Mouse (Mus musculus) heart, embryonic 16.5 days (tissue): ENCODE data around the gene Hkdc1. TPM values are rescaled to one million over a fixed set of nuclear protein-coding genes. Genes with fewer than 3 reads are reported as not detected.

Source experiments
- ATAC-seq: fragments of 200-750 bp; cut with Nextera tagmentation; replicated peaks from 2 replicates; pipeline ENCODE4 v1.8.0; 2017; ENCODE audit warnings: moderate number of reproducible peaks; ENCODE audit not compliant: insufficient read depth, low FRiP score; ENCODE audit errors: extremely low read depth
- H3K27ac ChIP-seq: fragments of 300-500 bp; sonication (generic); 2 replicates; pipeline ENCODE4 v1.5.1; 2014; ENCODE audit warnings: mild to moderate bottlenecking, low read length, control low read depth, moderate library complexity
- H3K27me3 ChIP-seq: fragments of 300-500 bp; sonication (generic); 2 replicates; pipeline ENCODE4 v1.6.1; 2014; ENCODE audit warnings: low read length, mixed read lengths; ENCODE audit not compliant: control insufficient read depth, insufficient read depth
- H3K36me3 ChIP-seq: fragments of 300-500 bp; sonication (generic); 2 replicates; pipeline ENCODE4 v1.6.1; 2014; ENCODE audit not compliant: control insufficient read depth, insufficient read depth
- H3K4me1 ChIP-seq: fragments of 300-500 bp; sonication (generic); 2 replicates; pipeline ENCODE4 v1.6.1; 2014; ENCODE audit warnings: low read length, mixed read lengths; ENCODE audit not compliant: control insufficient read depth, insufficient read depth
- H3K4me2 ChIP-seq: fragments of 300-500 bp; sonication (generic); 2 replicates; pipeline ENCODE4 v1.6.1; 2014; ENCODE audit warnings: low read depth, mild to moderate bottlenecking, control low read depth, low read length
- H3K4me3 ChIP-seq: fragments of 300-500 bp; sonication (generic); 2 replicates; pipeline ENCODE4 v1.5.1; 2014; ENCODE audit warnings: mild to moderate bottlenecking, control low read depth, low read length
- H3K9ac ChIP-seq: fragments of 300-500 bp; sonication (generic); 2 replicates; pipeline ENCODE4 v1.6.1; 2014; ENCODE audit warnings: low read length, control low read depth
- H3K9me3 ChIP-seq: fragments of 300-500 bp; sonication (generic); replicated peaks from 2 replicates; pipeline ENCODE4 v1.6.1; 2016; ENCODE audit warnings: low read length; ENCODE audit not compliant: control insufficient read depth
- WGBS: fragments of 180-500 bp; shearing (Covaris S2); extraction: QIAGEN DNeasy Blood & Tissue Kit; methylation state at CpG from one replicate; pipeline ENCODE4 v1.1.7; 2014; 5-methylcytosine and 5-hydroxymethylcytosine counted together
- polyA plus RNA-seq: library from polyadenylated mRNA; unstranded; fragments of >200 nt; fragmentation: Nextera tagmentation; extraction: Ambion mirVana; gene quantifications from 2 replicates; pipeline ENCODE4 v1.2.1, GENCODE M21; 2015

Hkdc1 gene
- polyA plus RNA-seq, 1 experiment from 2014 or later, result 0.33 TPM

DNA sequence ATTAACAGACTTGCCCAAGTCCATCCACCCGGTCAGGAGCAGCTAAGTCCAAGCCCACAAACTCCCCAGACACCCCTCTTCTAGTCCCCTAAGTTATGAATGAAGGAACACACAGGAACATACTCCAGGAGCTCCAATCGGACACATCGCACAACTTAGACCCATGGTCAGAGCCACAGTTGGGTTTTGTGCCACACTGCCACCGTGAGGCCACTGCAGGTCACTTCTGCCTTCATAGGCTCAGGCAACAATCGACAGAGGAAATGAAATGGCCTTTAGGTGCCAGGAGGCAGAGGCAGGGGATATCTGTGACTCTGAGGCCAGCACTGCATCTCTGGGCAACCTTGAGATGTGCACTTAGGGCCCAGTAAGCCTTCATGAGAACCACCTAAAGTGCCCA is 11.3 kb downstream of the Hkdc1 start:
- H3K4me2 ChIP-seq, result no peak overlapping the region
- no peak for ATAC-seq
- H3K4me3 ChIP-seq, result no peak overlapping the region
- no peaks in the 10 kb centered on the region for H3K9me3 ChIP-seq
- no peak overlapping the region for H3K9ac ChIP-seq
- H3K36me3 ChIP-seq, result no peaks in the 10 kb centered on the region
- 10% methylated on average over 5 of the region's 5 CpGs for WGBS
- H3K4me1 ChIP-seq, result 0 out of 2 replicates have a peak, but pooled peaks cover 4% of the 10 kb centered on the region
- no peak overlapping the region for H3K27ac ChIP-seq
- 0 out of 2 replicates have a peak, but pooled peaks cover 4% of the 10 kb centered on the region for H3K27me3 ChIP-seq

DNA sequence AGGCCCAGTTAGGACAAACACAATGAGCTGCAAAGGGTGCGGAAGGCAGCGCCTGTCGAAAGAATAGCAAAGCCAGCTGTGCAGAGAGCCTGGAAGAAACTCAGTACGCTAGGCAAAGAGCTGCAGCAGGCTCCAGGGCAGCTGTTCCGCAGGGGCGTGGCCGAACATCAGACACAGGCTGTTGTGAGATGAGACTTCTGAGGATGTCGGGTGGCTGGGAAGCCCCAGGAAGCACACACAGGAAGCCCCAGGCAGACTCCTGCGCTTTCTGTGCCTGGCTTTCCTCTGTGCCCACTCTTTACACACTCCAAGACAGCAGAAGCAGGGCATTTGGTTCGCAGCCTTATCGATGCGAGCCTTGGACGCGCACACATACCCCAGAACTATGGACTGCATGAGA is 17.4 kb downstream of the Hkdc1 start:
- Histone ChIP-seq H3K4me1 (0 out of 2 replicates have a peak, but pooled peaks cover 3% of the 10 kb centered on the region), H3K4me3 (0 out of 2 replicates have a peak overlapping the region, but pooled peaks have one; percentile 12), H3K4me2 (peak overlapping the region; percentile 30), H3K9me3 (no peaks in the 10 kb centered on the region), H3K36me3 (no peaks in the 10 kb centered on the region), H3K27ac (no peak overlapping the region), H3K9ac (no peak overlapping the region), H3K27me3 (peaks cover 6% of the 10 kb centered on the region; the same call in 1 of the 2 replicates)
- no peak for ATAC-seq
- 53% methylated on average over 14 of the region's 14 CpGs for WGBS

DNA sequence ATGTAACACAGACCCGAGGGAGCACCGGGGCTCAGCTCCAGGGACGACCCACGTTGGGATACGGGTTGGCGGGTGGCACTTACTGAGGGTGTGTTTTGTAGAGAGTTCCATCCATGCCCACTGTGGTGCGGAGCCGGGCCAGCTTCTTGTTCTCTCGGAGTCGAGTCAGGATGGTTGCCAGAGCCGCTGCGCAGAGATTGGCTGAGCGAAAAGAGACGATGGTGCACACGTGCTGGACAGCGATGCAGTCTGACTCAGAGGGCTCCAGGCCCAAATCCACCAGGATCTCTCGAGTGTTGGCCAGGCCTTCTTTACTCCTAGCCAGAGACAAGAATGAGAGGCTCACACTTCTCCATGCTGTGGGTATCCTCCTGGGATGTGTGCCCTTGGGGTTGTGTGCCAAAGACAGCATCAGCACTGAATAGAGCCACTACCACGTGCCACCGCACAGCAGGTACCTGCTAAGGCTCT is 20.6 kb downstream of the Hkdc1 start:
- H3K4me1 ChIP-seq, result 0 out of 2 replicates have a peak, but pooled peaks cover 3% of the 10 kb centered on the region
- H3K27ac ChIP-seq, result no peak overlapping the region
- no peak for ATAC-seq
- WGBS, result 73% methylated on average over 19 of the region's 19 CpGs
- H3K9ac ChIP-seq, result no peak overlapping the region
- no peak overlapping the region for H3K4me3 ChIP-seq
- H3K27me3 ChIP-seq, result peaks cover 2% of the 10 kb centered on the region; the same call in 1 of the 2 replicates
- no peaks in the 10 kb centered on the region for H3K36me3 ChIP-seq
- H3K4me2 ChIP-seq, result no peak overlapping the region
- no peaks in the 10 kb centered on the region for H3K9me3 ChIP-seq

DNA sequence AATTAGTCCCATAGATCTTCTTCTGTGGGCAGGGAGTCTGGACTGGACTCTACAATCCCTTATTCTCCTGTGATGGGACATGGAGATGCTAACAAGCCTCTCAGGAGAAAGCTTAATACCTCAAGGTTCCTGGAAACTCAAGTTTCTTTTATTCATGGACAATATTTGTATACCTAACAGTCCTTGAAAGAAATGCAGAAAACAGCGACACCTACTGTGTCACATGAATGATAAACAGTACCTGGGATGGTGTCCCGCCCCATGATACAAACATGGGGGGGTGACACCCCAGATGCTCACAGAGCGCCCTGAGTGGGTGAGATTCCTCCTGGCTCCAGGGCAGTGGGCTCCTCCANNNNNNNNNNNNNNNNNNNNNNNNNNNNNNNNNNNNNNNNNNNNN is 39.3 kb downstream of the Hkdc1 start:
- no peak overlapping the region for H3K27ac ChIP-seq
- no peaks in the 10 kb centered on the region for H3K9me3 ChIP-seq
- no peak overlapping the region for H3K9ac ChIP-seq
- no peak overlapping the region for H3K4me2 ChIP-seq
- no peak overlapping the region for H3K4me3 ChIP-seq
- no peak for ATAC-seq
- no peaks in the 10 kb centered on the region for H3K4me1 ChIP-seq
- H3K36me3 ChIP-seq, result no peaks in the 10 kb centered on the region
- no peaks in the 10 kb centered on the region for H3K27me3 ChIP-seq
- 64% methylated on average over 3 of the region's 3 CpGs for WGBS

DNA sequence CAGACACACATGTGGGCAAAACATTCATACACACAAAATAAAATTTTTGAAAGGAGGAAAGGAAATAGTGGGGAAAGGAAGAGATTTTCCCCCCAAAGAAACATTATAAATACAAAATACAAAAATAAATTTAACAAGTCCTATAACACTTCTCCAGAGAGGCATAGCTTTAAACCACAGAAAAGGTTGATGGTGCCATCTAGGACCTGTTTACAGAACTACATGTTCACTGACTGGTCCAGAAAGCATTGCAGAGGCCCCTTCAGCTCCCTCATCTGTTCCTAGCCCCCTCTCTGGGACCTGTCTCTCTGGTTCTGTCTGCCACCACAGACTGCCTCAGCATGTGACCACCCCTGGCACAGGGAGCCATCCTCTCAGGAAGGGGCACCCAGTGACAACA is 41.4 kb downstream of the Hkdc1 start:
- Histone ChIP-seq H3K4me2 (no peak overlapping the region), H3K27ac (no peak overlapping the region), H3K27me3 (no peaks in the 10 kb centered on the region), H3K9ac (no peak overlapping the region), H3K9me3 (no peaks in the 10 kb centered on the region), H3K4me3 (no peak overlapping the region), H3K36me3 (no peaks in the 10 kb centered on the region), H3K4me1 (no peaks in the 10 kb centered on the region)
- no peak for ATAC-seq

DNA sequence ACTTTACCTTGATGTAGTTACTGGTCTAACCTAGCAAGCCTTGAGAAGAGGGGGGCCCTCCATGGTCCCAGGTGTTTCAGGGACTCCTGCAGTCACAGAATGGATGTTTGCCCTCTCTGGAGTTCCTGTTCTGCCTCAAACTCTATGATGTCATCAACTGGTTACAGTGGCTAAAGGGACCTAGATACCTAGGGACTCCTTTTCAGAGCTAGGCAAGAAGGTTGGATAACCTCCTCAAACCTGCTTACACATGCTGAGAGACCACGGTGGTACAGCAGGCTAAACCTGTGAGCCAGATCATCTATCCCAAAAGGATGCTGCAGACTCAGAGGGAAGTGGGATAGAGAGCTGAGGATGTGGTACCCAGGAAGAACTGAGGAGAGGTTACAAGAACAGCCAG is 42.5 kb downstream of the Hkdc1 start, which contains the start of gene Hk1:
Hk1 (minus strand) TSS at position 101 of the 400 bp plus-strand sequence.
- no peak within 1 kb of the TSS for H3K9ac ChIP-seq
- no peaks in the 10 kb centered on the region for H3K4me1 ChIP-seq
- 71% methylated on average over 1 of the region's 1 CpGs for WGBS
- H3K36me3 ChIP-seq, result no peaks in the 10 kb centered on the region
- no peak for ATAC-seq
- H3K4me2 ChIP-seq, result no peak within 1 kb of the TSS
- H3K9me3 ChIP-seq, result no peaks in the 10 kb centered on the region
- H3K27ac ChIP-seq, result no peak within 1 kb of the TSS
- no peaks in the 10 kb centered on the region for H3K27me3 ChIP-seq
- no peak within 1 kb of the TSS for H3K4me3 ChIP-seq

DNA sequence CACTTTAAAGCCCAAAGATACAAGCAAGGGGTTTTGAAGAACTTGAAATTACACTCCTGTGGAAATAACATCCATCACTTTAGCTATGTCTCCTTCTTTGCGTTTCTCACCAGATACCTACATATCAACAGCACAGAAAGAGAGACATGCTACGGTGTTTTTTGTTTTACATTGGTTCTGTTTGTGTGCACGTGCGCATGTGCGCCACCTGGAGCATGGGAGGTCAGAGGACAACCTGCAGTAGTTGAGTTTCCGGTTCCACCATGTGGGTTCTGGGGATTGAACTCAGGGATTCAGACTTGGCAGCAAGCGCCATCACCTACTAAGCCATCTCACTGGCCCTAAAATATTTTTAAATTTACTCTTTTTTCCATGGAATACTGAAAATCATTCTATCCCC is 63.5 kb downstream of the Hkdc1 start:
- 85% methylated on average over 7 of the region's 7 CpGs for WGBS
- ATAC-seq, result no peak
- H3K4me1 ChIP-seq, result no peaks in the 10 kb centered on the region
- no peaks in the 10 kb centered on the region for H3K27me3 ChIP-seq
- no peak overlapping the region for H3K4me2 ChIP-seq
- no peak overlapping the region for H3K4me3 ChIP-seq
- no peak overlapping the region for H3K27ac ChIP-seq
- no peak overlapping the region for H3K9ac ChIP-seq
- no peaks in the 10 kb centered on the region for H3K36me3 ChIP-seq
- H3K9me3 ChIP-seq, result no peaks in the 10 kb centered on the region

DNA sequence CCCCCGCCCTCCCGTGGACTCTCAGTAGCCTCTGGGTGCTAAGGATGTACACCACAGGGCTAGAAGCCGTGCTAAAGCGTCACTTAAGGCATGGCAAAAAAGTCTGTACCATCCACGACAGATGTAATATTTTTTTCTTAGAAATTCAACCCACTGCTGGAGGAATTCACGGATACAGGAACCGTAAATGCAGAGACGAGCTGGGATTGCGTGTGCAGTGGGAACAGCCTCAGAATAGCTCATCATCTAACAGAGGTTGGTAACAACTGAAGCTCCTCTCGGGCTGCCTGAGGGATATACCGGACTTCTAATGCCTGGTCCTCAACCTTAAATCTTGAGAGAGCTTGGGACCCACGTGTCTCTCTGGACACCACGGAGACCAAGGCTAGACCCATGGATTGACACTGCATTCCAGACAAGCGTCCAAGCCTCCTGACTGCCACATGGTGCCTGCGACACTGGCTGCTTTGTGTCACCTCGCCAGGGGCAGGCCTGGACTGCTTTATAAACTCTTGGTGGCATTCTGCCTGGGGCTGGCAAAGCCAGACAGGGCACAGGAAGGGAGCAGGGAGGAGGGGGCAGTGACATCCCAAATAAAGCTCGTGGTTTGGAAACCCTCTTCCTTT is 66.1 kb downstream of the Hkdc1 start:
- Histone ChIP-seq H3K9ac (no peak overlapping the region), H3K27ac (no peak overlapping the region), H3K4me3 (no peak overlapping the region), H3K27me3 (no peaks in the 10 kb centered on the region), H3K4me2 (no peak overlapping the region), H3K36me3 (no peaks in the 10 kb centered on the region), H3K9me3 (no peaks in the 10 kb centered on the region), H3K4me1 (no peaks in the 10 kb centered on the region)
- ATAC-seq, result no peak
- WGBS, result 71% methylated on average over 17 of the region's 17 CpGs

DNA sequence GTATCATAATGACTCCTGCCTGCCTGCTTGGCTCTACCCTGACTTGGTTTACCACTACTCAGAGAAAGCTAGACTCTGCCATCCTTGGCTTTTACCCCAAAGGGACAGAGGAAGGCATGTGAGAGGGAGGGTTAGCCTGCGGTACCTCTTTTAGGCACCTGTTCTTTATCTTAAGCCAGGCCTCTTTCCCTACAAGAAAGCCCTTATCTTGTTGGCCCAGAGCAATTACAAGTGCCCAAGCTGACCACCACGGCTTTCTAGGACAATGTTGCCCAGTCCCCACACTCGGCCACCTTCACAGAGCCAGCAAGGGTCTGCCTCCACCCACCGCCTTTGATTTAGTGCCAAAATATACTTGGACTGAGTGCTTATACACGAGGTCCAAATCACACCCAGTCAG is 77.1 kb downstream of the Hkdc1 start:
- no peak overlapping the region for H3K27ac ChIP-seq
- no peak overlapping the region for H3K4me2 ChIP-seq
- H3K9me3 ChIP-seq, result peaks cover 5% of the 10 kb centered on the region; the same call in 1 of the 2 replicates
- H3K36me3 ChIP-seq, result no peaks in the 10 kb centered on the region
- whole genome bisulfite sequencing, result 43% methylated on average over 5 of the region's 5 CpGs
- no peak overlapping the region for H3K4me3 ChIP-seq
- no peak overlapping the region for H3K9ac ChIP-seq
- H3K27me3 ChIP-seq, result no peaks in the 10 kb centered on the region
- ATAC-seq, result no peak
- H3K4me1 ChIP-seq, result peaks cover 11% of the 10 kb centered on the region
